Mouse (Mus musculus) urinary bladder, postnatal 10 days (tissue): ENCODE data around the gene Gpr4.

Experiments used
- DNase-seq: peaks from one replicate; pipeline ENCODE4 v3.0.0; 2022; ENCODE audit warnings: low spot score

The Gpr4 gene

GRCm38 (mm10) chr7:19265928-19266822 is 53.8 kb downstream of the Gpr4 start:
- no peak for DNase-seq

- DNase-seq, result no peak
Observed at GRCm38 (mm10) chr7:19267051-19267450, 54.7 kb downstream of the Gpr4 start.

GRCm38 (mm10) chr7:19268993-19269681 is 56.8 kb downstream of the Gpr4 start:
- DNase-seq, result no peak

- DNase-seq, result no peak
Observed at GRCm38 (mm10) chr7:19269721-19270441, 57.5 kb downstream of the Gpr4 start.

- DNase-seq, result no peak
Observed at GRCm38 (mm10) chr7:19270509-19271237, 58.3 kb downstream of the Gpr4 start.

GRCm38 (mm10) chr7:19271238-19272172 is 59.2 kb downstream of the Gpr4 start, which contains the start of gene Vasp:
Vasp (minus strand) TSS chr7:19271817.
- peak; percentile 63 for DNase-seq

GRCm38 (mm10) chr7:19272173-19272764 is 59.9 kb downstream of the Gpr4 start:
- DNase-seq, result no peak
